Mouse (Mus musculus) T-cell, adult 66 days (primary cell): ENCODE data around the gene Gm13305. TPM values are rescaled to one million over a fixed set of nuclear protein-coding genes. Genes with fewer than 3 reads are reported as not detected.

ENCODE experiments used
- total RNA-seq, 2 experiments: library from RNA; stranded (reverse); gene quantifications; 3 replicates in 1 of 2; 4 replicates in 1 of 2; pipeline ENCODE4 v1.2.4; 2023

Gm13305 gene
- total RNA-seq, result not detected

DNA sequence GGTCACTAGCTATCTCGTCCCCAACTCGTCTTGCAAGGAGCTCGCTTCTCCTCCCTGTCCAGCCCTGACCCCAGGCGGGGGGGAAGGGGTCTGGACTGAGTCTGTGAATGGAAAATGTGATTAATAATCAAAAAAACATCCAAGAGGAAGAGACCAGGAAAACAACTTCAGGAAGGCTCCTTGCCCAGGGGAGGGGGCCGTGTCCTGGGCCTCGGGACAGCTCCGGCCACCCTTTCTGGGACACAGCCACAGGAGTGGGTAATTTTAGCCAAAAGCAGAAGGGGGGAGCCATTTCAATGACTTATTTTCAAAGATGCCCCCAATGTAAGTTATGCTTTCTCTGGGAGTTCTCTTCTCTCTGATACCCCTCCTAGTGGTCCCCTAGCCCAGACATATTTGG lies at the start of gene Gm13305:
Gene Gm13305, minus strand, starts transcription at position 101 of the 400 bp plus-strand sequence.

DNA sequence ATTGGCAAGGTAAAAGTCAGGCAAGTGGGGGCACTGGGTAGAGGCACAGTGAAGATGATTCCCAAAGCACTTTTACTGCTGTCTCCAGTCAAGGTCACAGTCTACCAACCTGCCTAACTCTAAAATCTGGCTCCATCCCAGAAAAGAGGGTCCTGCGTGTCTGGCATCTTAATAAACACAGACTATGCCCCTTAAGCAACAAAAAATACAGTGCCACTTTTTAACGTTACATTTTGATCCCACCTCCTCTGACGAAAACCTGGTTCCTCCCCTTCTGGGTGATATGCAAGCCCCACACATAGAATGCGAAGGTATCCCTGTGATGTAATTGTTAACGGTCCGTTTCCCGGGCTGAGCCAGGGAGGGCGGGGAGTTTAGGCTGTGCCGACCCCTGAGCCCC lies 15.3 kb downstream of the Gm13305 start, which contains the start of gene Gm13306:
Gene Gm13306, plus strand, starts transcription at position 301 of the 400 bp plus-strand sequence.

DNA sequence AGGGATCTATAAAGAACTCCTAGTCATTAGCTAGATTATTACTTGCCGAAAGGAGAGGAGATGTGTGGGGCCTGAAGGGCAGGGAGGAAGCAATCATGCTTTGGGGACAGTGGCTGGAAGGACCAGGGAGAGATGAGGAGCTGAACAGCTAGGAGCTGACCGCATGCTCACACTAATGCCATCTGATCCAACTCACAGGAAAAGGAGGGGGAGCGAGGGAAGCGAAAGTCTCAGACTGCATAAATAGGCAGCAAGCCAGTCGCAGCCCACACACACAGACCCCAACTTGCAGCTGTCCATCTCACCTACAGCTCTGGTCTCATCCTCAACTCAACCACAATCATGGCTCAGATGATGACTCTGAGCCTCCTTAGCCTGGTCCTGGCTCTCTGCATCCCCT lies 53.9 kb downstream of the Gm13305 start, which contains the start of gene Gm13304:
Gene Gm13304, plus strand, starts transcription at position 301 of the 400 bp plus-strand sequence.

Other genes with a start within 250 kb of the Gm13305 start
- gene Gm20878, start 227.0 kb downstream of the Gm13305 start, total RNA-seq, result 1 to 10 TPM; 3.6 to 5.7 TPM
- gene Fam205a4, start 202.5 kb downstream of the Gm13305 start, total RNA-seq, result not detected
- gene Gm21093, start 133.9 kb downstream of the Gm13305 start, total RNA-seq, result not detected
- not detected for gene Gm3893, start 77.4 kb downstream of the Gm13305 start, total RNA-seq
- not detected for gene Gm13304, start 53.8 kb downstream of the Gm13305 start, total RNA-seq
- gene Gm13306, start 15.2 kb downstream of the Gm13305 start, total RNA-seq, result not detected
- not detected for gene Gm10600, start 72.0 kb upstream of the Gm13305 start, total RNA-seq
- not detected for gene Ccl21b, start 87.2 kb upstream of the Gm13305 start, total RNA-seq
- not detected for gene Gm21953, start 125.7 kb upstream of the Gm13305 start, total RNA-seq
- gene Fam205a3, start 149.7 kb upstream of the Gm13305 start, total RNA-seq, result under 1 TPM; 0.15 to 0.20 TPM